Mouse (Mus musculus) heart, postnatal 36 days (tissue): ENCODE measurements around the gene Nebl. TPM values are rescaled to one million over a fixed set of nuclear protein-coding genes. Genes with fewer than 3 reads are reported as not detected.

ENCODE experiments used
- DNase-seq, 2 experiments: peaks; one replicate each; pipeline ENCODE4 v3.0.0; 2021 to 2022
- intact Hi-C: fragments of 180-260 bp; cut with DNase I; formaldehyde crosslinking; loops from one replicate; pipeline ENCODE4 v1.15.1; 2025
- total RNA-seq, 2 experiments: library from RNA; stranded (reverse); gene quantifications; 2 replicates each; pipeline ENCODE4 v1.2.3; 2021

Nebl gene
- total RNA-seq, 2 experiments from 2014 or later = 359 to 378 TPM

DNA sequence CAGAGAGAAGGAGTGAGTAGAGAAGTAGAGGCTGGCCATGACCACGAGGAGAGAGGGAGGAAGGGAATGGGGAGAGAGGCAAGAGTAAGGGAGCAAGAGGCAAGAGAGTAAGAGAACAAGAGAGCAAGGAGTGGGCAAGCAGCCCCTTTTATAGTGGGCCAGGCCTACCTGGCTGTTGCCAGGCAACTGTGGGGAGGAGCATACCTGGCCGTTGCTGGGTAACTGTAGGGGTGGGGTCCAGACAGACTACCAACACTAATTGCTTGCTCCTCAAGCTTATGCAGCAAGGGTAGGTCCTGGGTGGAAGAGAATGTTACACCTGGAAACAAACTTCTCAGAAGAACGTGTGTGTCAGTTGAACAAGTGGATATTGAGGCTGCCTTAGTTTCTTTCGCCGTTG is 20.0 kb downstream of the Nebl start:
- intact Hi-C loops = no loop called here
- no peak for DNase-seq

DNA sequence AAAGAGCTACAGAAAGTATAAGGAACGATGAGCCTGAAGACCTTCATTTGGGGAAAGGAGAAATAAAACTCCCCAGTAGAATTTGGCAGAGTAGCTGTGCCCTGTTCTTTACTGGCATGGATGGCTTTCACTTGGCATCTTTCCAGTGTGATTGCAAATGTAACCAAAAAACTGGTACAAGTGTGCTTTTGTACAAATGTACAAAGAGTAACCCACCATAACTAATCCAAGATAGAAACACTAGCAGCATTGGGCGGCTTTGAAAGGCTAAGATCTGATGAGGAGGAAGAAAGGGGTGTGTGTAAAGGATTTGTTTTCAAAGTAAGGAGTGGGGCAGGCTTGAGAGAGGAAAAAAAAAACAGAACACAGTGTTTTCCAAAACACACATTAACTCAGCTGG is 21.2 kb downstream of the Nebl start:
- intact Hi-C loops = no loop called here
- DNase-seq = no peak

DNA sequence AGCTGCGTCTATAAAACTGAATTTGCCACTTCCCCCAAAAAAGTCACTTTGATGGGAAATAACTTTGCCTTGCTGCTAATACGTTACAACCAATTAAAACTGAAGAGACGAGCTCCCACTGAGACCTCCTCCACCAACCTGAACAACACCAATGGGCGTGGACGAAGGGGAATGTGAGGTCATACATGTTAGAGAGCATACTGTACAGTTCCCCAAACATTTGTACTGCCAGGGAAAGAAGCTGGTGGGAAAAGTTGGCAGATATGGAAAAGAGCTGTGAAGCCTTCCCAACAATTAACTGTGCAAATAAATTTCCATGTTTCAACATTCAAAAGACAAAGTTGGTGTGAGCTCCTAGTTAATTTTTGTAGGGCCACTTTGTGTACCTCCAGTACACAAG is 25.3 kb downstream of the Nebl start:
- no peak for DNase-seq
- intact Hi-C loops = no loop called here

DNA sequence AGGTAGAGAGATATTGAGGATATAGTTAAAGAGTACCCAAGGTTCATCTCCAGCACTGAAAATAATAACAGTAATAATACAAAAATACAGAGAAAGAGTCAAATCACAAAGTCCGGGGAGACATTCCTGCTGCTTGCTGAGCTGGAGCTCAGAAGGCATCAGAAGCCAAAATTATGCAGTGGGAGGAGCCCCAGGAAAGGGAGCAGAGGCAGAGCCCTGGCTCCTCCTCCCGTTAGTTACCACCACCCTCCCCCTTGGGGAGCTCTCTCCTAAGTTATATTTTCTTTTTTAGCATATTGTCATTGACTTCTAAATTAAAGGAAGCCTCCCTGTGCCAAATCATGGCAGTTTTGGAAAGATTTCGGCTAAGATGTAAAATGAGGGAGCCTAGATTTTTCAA is 25.8 kb downstream of the Nebl start:
- DNase-seq = no peak
- intact Hi-C loops = no loop called here

DNA sequence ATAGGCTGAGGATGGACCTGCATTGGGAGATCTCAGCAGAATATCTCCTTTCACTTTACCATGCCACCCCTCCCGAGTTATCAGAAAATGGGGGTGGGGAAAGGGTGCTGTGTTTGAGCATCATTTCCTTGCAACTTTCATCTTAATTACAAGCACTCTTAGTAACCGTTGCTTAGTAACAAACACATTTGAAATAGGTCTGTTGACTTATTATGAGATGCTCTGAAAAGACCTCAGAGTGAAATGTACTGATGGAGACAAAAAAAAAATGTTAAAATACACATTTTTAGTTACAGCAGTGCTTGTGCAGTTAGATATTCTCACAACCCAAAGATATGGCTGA is 28.1 kb downstream of the Nebl start:
- no peak for DNase-seq
- intact Hi-C loops = no loop called here

DNA sequence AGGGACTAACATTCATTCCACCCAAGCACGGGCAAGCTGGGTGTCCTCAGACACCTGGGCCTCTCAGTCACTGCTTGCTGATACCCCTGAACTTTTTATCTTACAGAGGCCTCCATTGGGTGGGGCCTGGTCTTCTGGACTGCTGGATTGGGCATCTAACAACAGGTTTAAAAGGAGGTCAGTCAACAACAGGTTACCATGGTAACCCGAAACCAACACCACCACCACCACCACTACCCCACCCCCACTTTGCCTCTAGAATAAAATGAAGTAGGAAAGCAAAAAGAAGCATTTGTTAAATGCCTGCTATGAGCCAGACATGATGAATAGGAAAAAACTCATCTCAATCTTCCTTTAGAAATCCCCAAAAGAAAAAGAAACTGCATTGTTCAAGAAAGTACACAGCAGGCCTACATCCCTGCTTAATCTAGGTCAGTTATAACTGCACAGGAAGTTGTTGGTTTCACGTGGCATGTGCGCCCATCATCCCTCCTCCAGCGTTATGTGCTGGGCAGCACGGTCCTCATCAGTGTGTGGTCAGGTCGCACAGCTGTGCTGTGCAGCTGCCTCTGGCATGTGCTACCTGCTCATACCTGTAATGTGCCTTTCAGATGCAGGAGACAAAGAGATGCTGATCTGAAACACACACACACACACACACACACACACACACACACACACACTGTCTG is 28.6 kb downstream of the Nebl start:
- intact Hi-C loops = no loop called here
- no peak for DNase-seq

DNA sequence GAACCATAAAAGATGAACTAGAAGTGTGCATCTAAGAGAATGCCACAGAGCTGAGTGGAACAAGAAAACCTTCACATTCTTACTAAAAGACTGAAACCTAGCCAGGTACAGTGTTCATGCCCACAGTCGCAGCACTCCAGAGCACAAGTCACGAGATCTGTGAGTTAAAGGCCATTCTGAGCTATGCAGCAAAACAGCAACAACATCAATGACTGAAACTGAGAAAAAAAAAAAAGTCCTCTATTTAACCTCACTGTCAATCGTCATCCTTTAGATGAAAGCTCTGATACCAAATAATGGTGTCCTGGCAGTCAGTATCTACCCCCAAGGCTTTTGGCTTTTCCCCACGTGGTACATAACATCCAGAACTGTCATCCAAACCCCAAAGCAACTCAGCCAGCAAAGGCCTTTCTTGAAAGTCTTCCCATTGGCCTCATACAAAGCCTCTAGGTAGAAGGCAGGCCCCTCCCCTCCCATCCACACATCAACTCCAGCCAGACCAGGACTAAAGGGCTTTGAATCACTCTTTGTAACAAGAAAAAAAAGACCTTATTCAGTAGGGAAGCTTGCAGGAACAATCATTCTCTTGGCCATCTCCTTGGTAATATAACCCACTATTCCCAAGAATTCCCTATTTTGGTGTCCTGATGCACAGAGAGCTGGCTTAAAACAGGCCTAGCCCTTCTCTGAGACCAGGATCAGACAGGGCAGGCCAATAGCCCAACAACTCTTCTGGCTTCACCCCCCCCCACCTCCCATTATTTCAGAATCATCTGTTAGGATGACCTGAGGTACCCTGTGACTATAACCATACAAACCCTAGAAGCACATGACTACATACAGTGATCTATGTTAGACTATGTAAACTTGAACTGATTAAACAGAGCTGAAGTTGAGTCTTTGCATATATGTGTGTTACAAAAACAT is 32.8 kb downstream of the Nebl start:
- intact Hi-C loops = no loop called here
- no peak for DNase-seq

DNA sequence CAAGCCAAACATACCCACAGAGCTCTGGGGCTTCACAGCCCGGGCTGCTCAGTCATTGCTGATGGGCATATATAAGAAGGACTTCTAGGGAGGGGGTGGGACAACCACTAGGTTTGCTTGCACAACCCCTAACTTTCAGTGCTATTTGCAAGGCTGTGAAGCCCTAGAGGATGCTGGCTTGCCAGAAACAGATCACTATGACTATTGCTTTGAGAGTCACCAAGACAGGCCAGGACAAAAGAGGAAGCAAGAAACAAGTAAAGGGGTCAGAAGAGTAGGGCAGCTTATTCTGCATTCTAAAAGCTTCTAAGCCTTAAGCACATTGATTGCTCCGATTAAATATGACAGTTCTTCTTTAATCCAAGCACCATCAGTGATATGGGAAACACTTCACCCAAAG is 38.3 kb downstream of the Nebl start:
- intact Hi-C loops = no loop called here
- no peak for DNase-seq

DNA sequence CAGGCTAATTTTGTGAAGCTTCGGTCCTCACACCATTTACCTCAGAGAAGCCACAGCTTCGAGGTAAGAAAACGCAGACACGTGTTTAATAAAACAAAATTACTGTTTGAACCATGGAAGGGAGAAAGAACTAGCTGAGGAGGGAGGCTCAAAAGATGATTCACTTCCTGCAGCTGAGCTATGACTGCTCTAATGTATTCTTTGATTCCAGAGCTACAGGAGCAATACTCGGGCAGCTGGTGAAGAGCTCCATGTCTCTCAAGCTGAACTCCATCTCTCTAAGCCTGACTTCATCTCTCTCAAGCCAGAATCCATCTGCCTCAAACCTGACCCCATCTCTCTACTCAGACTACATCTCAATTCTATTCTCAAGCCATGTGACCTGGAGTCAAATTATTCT is 41.0 kb downstream of the Nebl start:
- intact Hi-C loops = no loop called here
- no peak for DNase-seq

DNA sequence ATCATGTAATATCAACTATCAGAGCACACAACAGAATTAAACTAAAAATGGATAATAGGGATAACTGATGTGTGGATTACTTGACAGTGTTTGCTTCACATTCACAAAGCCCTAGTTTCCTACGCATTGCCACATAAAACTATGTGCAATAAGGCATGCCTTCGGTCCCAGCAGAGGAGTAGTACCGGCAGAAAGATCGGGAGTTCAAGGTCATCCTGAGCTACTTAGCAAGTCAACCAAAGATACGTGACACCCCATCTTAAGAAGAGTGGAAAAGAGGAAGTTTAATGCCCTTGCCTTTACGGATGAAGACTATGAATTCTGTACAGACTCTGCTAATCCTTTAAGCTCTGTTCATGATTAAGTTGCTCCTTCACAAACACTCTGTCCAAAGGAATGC is 44.1 kb downstream of the Nebl start:
- intact Hi-C loops = no loop called here
- no peak for DNase-seq

DNA sequence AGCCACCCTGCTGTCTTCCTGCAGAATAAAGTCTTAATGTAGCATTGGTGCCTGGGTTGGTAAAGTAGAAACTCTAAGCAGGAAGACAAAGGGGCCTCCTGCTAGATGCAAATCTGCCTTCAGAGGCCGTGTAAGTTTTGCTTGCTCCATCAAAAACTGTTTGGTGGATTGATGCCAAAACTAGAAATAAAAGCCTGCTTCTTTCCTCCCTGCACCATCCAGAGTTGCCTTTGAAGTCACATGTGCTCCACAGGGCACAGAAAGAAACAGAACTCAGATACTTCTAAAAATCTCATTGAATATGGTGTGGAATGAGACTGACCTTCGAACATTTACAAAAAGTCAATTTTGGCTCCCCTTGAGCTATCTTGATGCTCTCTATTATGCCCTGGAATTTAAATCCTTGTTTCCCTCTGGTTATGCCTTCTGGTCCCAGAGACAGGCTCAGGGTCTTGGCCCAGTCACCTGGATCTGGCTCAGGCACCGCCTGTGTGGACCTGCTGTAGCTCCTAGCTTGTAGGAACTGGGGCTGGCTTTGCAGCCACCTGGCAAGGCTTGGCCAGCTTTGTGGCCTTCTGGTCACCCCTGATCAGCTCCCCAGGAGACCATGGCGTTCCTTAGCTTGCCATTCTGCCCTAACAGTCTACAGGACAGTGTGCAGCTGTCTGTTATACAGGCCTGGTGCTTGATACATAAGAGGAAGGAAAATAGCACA is 47.8 kb downstream of the Nebl start:
- DNase-seq = no peak
- intact Hi-C loops = no loop called here

DNA sequence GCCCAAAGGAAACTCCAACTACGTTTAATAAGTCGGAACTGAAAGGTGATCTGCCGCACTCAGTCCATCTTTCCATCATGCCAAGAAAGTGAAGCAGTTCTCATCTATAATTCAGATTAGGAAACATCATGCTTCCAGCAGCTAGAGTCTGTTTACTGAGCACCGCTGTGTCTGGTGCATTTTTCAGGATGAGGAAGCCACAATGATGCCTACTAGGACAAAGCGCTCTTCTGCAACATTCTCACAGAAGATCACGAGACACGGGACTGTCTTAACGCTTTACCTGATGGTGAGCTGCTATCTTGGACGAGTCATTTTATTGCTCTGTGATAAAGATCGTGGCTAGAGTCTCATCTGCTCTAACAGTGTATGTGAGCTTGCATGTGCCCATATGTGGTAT is 59.1 kb downstream of the Nebl start:
- intact Hi-C loops = no loop called here
- no peak for DNase-seq

DNA sequence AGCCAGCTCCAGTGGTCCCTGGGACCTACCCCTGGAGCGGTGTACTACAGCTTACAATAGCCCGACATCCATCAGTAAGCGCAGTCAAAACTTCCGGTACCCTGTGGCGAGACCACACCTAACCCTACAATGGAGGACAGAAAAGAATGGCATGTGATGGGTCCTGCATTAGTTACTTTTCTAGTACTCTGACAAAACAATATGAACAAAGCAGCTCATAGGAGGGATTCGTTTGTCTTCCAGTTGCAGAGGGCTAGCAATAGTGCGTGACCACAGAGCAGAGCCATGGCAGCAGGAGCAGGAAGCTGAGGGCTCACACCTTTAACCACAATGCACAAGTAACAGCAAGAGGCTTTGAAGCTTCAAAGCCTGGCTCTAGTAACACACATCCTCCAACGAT is 59.7 kb downstream of the Nebl start:
- DNase-seq = no peak
- intact Hi-C loops = no loop called here

DNA sequence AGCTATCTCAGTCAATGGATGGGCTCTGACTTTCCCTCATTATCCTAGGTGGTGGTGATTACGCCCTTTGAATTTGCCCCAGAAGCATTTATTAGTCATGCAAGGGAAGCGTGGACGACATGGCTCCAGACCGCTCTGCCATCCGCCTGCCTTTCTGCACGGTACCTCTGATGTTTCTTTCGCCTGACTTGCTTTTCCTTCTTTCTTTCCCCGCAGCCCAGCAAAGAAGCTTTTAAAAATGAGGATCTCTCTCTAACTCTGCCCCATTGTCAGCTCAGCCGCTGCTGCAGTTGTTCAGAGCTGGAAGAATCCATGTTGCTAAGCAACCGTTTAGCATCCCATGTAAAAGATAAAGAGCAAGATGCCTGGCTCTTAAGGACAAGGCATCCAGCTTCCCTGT is 61.3 kb downstream of the Nebl start:
- no peak for DNase-seq
- intact Hi-C loops = no loop called here

DNA sequence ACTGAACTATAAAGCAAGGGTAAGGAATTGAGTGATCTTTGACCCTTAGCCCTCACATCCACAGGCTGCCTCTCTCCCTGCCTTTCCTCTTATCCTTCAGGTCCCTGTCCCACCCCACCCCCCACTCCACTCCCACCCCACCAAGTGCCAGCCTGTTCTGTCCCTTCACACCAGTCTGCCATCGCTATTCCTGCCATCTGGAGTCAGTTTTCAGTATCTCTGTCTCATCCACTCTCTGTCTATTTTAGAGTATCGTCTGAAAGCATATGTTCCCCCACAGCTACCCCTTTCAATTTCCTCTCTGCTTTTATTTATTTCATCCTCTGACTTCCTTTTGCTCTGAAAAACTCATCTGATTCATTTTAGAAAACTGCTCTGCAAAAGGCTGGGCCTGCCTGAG is 62.3 kb downstream of the Nebl start:
- no peak for DNase-seq
- intact Hi-C loops = no loop called here

DNA sequence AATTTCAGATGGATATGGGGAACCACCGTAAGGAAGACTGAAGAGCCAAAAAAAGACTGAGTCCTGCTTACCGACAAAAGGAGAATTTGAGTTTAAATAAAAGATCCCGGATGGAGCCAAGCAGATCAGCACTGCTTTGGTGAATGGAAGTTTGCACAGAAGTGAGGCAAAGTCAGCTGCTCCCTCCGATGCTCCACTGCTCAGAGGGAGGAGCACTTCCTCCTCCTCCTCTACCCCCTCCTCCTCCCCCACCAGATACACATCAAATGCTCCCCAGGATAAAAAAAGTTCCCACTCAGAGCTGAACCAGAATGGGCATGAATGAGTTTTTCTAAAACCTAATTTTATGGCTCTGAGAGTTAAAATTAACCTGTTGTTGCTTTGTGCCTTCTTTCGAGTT is 73.1 kb downstream of the Nebl start:
- no peak for DNase-seq
- intact Hi-C loops = no loop called here

DNA sequence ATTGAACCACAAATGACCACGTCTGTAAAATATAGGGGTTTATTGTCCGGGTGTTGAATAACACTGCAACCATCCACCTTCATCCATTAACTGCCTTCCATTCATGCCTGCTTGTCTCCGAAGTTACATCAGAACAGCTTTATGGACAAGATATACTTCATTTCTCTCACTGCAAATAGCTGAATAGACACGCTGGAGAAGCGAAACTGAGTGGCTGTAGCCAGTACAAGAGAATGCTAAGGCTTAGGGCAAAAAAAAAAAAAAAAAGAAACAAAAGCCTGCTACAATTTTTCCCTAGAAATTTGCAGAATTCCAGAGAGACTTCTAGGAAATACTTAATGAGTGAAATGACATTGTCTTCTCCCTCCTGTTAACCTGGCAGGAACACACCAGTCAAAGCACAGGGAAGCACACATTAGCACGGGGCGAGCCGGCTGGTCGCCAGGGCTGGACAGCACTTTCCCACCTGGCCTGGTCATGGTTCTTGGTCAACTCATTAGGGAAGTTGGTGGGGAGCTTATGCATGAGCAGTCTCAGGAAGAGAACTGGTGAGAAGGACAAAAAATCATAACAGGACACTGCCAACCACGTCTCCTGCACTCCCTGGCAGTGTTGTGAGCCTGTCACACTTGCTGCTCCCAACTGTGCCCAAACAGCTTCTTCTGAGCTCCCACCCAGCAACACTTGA is 81.0 kb downstream of the Nebl start:
- no peak for DNase-seq
- intact Hi-C loops = no loop called here

DNA sequence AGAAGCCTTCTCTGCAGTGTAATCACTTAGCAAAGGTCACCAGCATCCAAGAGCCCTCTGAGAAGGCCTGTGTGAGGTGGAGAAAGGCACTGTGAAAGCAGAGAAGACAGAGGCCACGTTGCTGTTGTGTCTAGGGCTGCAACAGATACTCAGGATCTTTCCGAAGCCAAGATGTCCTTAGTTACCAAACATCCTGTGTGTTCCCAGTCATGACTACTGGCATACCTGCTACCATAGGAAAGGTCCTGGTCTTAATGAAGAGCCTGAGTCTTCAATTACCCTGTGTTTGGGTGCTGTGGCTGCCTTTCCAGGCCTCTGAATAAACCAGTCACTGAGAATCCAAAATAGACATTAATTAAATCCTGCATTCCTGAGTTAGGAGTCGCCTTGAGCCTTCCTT is 81.5 kb downstream of the Nebl start:
- no peak for DNase-seq
- intact Hi-C loops = loop anchor here (10.0 kb wide), 3 partner anchors 225 to 695 kb away; no protein-coding TSS in a partner anchor

DNA sequence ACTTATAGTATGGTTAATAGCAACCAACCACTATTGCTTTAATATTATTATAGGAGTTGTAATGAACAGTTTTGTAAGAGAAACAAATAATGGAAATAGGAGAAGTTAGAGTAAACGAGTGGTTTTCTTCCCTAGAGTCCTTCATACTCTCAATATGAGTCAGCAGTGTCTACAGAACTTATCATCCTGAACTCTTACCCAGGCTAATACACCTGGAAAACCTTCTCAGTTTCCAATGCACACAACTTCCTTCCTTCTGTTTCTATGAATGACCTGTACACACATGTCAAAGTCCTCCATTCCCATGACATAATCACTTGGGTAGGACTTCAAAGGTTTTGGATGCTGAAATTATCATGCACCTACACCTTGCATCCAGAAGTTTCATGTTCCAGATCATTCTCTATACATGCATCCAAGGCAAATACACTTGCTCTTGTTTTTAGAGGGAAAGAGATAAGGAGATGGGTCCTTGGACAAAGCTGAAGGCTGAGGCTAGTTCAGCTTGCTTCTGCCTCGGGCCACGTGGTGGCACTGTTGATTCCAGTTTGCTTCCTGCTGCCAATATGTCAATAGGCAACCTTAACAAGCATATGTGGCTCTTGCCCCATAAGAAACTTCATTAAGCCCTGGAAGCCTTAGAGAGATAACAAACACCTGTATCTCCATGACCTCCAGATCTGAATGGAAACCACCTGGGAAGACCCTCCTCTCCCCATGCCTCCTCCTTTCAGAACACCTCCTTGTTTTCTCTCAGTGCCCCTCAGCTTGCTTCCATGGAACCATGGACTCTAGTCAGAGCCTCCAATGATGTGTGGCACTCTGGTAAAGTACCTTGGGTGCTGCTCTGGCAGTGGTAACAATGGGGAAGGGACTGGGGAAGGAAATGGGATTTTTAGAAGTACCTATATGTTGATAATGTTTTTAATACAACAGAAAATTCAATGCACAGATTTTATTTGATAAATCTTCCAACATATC is 86.7 kb downstream of the Nebl start:
- intact Hi-C loops = loop anchor here (2.0 to 10.0 kb wide), 5 partner anchors 198 to 700 kb away; no protein-coding TSS in a partner anchor
- peak; percentile 43 to 54 for DNase-seq

DNA sequence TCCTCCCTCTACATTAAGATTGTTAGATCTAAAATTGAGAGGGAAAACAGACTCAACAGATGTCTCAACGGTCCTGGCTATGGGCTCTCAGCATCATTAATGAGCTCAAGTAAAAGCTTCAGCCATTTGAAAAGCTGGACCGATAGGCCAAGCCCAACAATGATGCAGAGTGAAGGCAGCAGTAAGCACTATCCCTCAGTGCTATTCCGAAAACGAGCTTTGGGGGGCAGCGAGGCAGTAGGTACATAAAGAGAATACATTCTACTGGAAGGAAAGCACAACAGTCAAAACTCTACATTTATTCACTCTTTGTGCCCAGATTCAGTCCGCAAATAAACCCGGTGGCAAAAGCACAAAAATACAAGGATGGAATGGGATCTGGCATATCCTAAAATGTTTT is 87.4 kb downstream of the Nebl start:
- no peak for DNase-seq
- intact Hi-C loops = loop anchor here (2.0 to 10.0 kb wide), 5 partner anchors 199 to 701 kb away; no protein-coding TSS in a partner anchor
